Mouse (Mus musculus): ENCODE measurements around the gene Ppp2r5e.

- TF ChIP-seq CTCF (conservative IDR thresholded peaks at IDR 0.05; ENCODE audit: low read length) (no peak), POU5F1 (IDR thresholded peaks at IDR 0.05; ENCODE audit: borderline replicate concordance, low read length) (no peak)
Observed at GRCm38 (mm10) chr12:75551671-75552070, 44.4 kb downstream of the Ppp2r5e start.

Measured in E14TG2a.4 (cell line).